Mouse (Mus musculus) erythroblast, adult 5-6 weeks (primary cell): Measurements from ENCODE around the gene Anks1b. TPM values are rescaled to one million over a fixed set of nuclear protein-coding genes. Genes with fewer than 3 reads are reported as not detected.

Source experiments
- ATAC-seq: replicated peaks from 2 replicates; pipeline ENCODE4 v1.8.0; 2016; ENCODE audit warnings: moderate number of reproducible peaks, mild to moderate bottlenecking, moderate TSS enrichment, inconsistent platforms; ENCODE audit not compliant: poor library complexity, low FRiP score, severe bottlenecking
- total RNA-seq, 2 experiments: library from RNA; stranded (forward) in 1 of 2; stranded (reverse) in 1 of 2; fragments of 150-400 nt in 1 of 2; fragments of 200-764, 138-1000 nt in 1 of 2; gene quantifications; 2 replicates each; pipeline versions ENCODE4 v1.2.3 to v1.2.4; 2015 to 2017; ENCODE audit warnings: low replicate concordance in 2 of 2

The Anks1b gene
- total RNA-seq (2015; ENCODE audit: low replicate concordance), result not detected in 2 replicates
- total RNA-seq (2017; ENCODE audit: low replicate concordance), result under 0.01 TPM in 1 of 2 replicates, not detected in the other

- no peak for ATAC-seq
Observed at GRCm38 (mm10) chr10:89873146-89873950, at the start of gene Anks1b. Gene Anks1b, plus strand, starts transcription at chr10:89873509.

GRCm38 (mm10) chr10:89823906-89824305 is 49.4 kb upstream of the Anks1b start:
- no peak for ATAC-seq

GRCm38 (mm10) chr10:89826896-89827295 is 46.4 kb upstream of the Anks1b start:
- ATAC-seq, result no peak

GRCm38 (mm10) chr10:89832334-89832733 is 41.0 kb upstream of the Anks1b start:
- no peak for ATAC-seq

- no peak for ATAC-seq
Observed at GRCm38 (mm10) chr10:89833166-89833565, 40.1 kb upstream of the Anks1b start.

GRCm38 (mm10) chr10:89837476-89837875 is 35.8 kb upstream of the Anks1b start:
- ATAC-seq, result no peak

- ATAC-seq, result no peak
Observed at GRCm38 (mm10) chr10:89838834-89839233, 34.5 kb upstream of the Anks1b start.

- no peak for ATAC-seq
Observed at GRCm38 (mm10) chr10:89850951-89851350, 22.4 kb upstream of the Anks1b start.

GRCm38 (mm10) chr10:89855251-89855875 is 17.9 kb upstream of the Anks1b start:
- no peak for ATAC-seq

- no peak for ATAC-seq
Observed at GRCm38 (mm10) chr10:89856286-89856685, 17.0 kb upstream of the Anks1b start.

- ATAC-seq, result no peak
Observed at GRCm38 (mm10) chr10:89868211-89868610, 5.1 kb upstream of the Anks1b start.

- no peak for ATAC-seq
Observed at GRCm38 (mm10) chr10:89868836-89869235, 4.5 kb upstream of the Anks1b start.

GRCm38 (mm10) chr10:89872501-89873145 is 686 bp upstream of the Anks1b start:
- no peak for ATAC-seq

GRCm38 (mm10) chr10:89874036-89874435 is 727 bp downstream of the Anks1b start:
- ATAC-seq, result no peak

GRCm38 (mm10) chr10:89883561-89883960 is 10.3 kb downstream of the Anks1b start:
- no peak for ATAC-seq

- no peak for ATAC-seq
Observed at GRCm38 (mm10) chr10:89902720-89903337, 29.5 kb downstream of the Anks1b start.

GRCm38 (mm10) chr10:89911889-89912288 is 38.6 kb downstream of the Anks1b start:
- no peak for ATAC-seq

- no peak for ATAC-seq
Observed at GRCm38 (mm10) chr10:89913174-89913573, 39.9 kb downstream of the Anks1b start.

- no peak for ATAC-seq
Observed at GRCm38 (mm10) chr10:89917141-89917540, 43.8 kb downstream of the Anks1b start.

GRCm38 (mm10) chr10:89921965-89922364 is 48.7 kb downstream of the Anks1b start:
- ATAC-seq, result no peak
